Mouse (Mus musculus): ENCODE results near the gene Snapin.

DNA sequence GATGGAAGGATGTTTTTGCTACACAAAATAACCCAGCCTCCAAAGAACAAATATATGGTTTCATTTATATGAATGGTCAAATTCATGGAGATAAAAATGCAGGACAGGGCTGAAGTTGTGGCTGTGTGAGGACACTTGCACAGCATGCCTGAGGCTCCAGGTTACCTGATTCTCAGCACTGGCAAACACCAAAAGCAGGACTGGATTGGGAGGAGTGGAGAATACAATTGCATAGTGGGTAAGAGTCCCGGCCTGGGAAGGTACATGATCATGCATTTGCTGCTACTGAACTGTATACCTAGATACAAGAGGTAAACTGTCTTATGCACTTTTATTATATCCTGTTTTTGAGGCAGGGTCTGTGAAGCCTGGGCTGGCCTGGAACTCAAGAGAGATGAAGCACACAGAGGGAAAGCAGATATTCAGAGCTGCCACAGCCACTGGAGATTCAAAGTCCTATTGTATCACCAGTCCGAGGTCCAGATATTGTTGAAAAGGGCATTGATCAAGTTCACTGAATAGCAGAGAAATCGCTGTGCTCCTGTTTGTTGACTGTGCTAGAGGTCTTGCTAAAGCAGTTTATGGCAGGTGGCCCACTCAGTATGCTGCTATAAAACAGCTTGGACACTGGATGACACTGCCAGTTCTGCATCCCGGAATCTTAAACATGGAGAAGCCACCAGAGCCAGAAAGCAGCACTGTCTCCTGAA is 3.2 kb upstream of the Snapin start:
- no peak for TF ChIP-seq CTCF (IDR thresholded peaks at IDR 0.05; ENCODE audit: borderline replicate concordance, insufficient read depth, low read depth, low read length)
- TF ChIP-seq POLR2A (IDR thresholded peaks at IDR 0.05; ENCODE audit: borderline replicate concordance, insufficient read depth, low read length) = no peak
